Mouse (Mus musculus): ENCODE data around the gene Snrpa. TPM values are rescaled to one million over a fixed set of nuclear protein-coding genes. Genes with fewer than 3 reads are reported as not detected.

The Snrpa gene
- polyA plus RNA-seq, 1 experiment = 467 TPM

- H3K4me3 ChIP-seq (replicated peaks) = no peak overlapping the region
- H3K27me3 ChIP-seq (replicated peaks) = no peaks in the 10 kb centered on the region
- TF ChIP-seq GATA1 (IDR thresholded peaks at IDR 0.05; ENCODE audit: borderline replicate concordance, low read length) (no peak), FLI1 (IDR thresholded peaks at IDR 0.05; ENCODE audit: low read length) (no peak)
- peaks cover 15% of the 10 kb centered on the region for H3K36me3 ChIP-seq (replicated peaks; ENCODE audit: low read length)
- H3K9me3 ChIP-seq = no peaks in the 10 kb centered on the region
- H3K4me1 ChIP-seq = peaks cover 63% of the 10 kb centered on the region
These were observed 34.7 kb upstream of the Snrpa start for GRCm38 (mm10) chr7:27230781-27231180.

GRCm38 (mm10) chr7:27228865-27229264 lies 32.8 kb upstream of the Snrpa start:
- Histone ChIP-seq H3K4me1 (peaks cover 74% of the 10 kb centered on the region), H3K27me3 (replicated peaks) (no peaks in the 10 kb centered on the region), H3K36me3 (replicated peaks; ENCODE audit: low read length) (peaks cover 14% of the 10 kb centered on the region), H3K4me3 (replicated peaks) (peak overlapping the region; percentile 97), H3K9me3 (no peaks in the 10 kb centered on the region)
- TF ChIP-seq FLI1 (IDR thresholded peaks at IDR 0.05; ENCODE audit: low read length) = no peak
- TF ChIP-seq GATA1 (IDR thresholded peaks at IDR 0.05; ENCODE audit: borderline replicate concordance, low read length) = no peak

GRCm38 (mm10) chr7:27228281-27228821 lies 32.3 kb upstream of the Snrpa start, which contains the start of gene Itpkc:
Itpkc (minus strand) TSS chr7:27228661.
- Histone ChIP-seq H3K27me3 (replicated peaks) (no peaks in the 10 kb centered on the region), H3K9me3 (no peaks in the 10 kb centered on the region), H3K4me3 (replicated peaks) (peak within 1 kb of the TSS; percentile 97), H3K4me1 (peaks cover 74% of the 10 kb centered on the region), H3K36me3 (replicated peaks; ENCODE audit: low read length) (peaks cover 17% of the 10 kb centered on the region)
- TF ChIP-seq FLI1 (IDR thresholded peaks at IDR 0.05; ENCODE audit: low read length) = no peak

- peaks cover 76% of the 10 kb centered on the region for H3K4me1 ChIP-seq
These were observed 31.6 kb upstream of the Snrpa start for GRCm38 (mm10) chr7:27227676-27228075.

DNA sequence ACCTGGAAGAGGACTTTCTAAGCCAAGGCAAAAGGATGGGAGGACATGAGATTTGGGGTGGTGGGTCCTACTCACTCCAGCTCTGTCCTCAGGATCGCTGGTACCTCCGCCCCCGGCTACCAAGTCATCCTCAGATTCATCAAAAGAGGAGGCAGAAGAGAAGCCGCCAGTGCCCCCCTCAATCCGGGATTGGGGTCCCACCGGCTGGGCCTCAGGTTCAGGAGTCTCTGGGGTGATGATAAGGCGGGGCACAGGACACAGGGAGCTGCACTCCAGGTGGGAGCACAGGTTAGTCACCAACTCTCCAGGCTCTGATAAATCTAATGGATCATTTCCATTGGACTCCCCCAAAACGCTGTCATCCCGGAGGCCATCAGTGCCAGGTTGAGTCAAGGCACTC lies 31.2 kb upstream of the Snrpa start:
- peaks cover 76% of the 10 kb centered on the region for H3K4me1 ChIP-seq
- H3K36me3 ChIP-seq (replicated peaks; ENCODE audit: low read length) = peaks cover 18% of the 10 kb centered on the region
- no peaks in the 10 kb centered on the region for H3K9me3 ChIP-seq
- peak overlapping the region; percentile 97 for H3K4me3 ChIP-seq (replicated peaks)
- H3K27me3 ChIP-seq (replicated peaks) = no peaks in the 10 kb centered on the region
- TF ChIP-seq GATA1 (IDR thresholded peaks at IDR 0.05; ENCODE audit: borderline replicate concordance, low read length) (no peak), FLI1 (IDR thresholded peaks at IDR 0.05; ENCODE audit: low read length) (no peak)

More at GRCm38 (mm10) chr7:27227676-27228075, 31.6 kb upstream of the Snrpa start:
- H3K36me3 ChIP-seq (replicated peaks; ENCODE audit: low read length) = peaks cover 17% of the 10 kb centered on the region
- H3K9me3 ChIP-seq = no peaks in the 10 kb centered on the region
- no peaks in the 10 kb centered on the region for H3K27me3 ChIP-seq (replicated peaks)
- peak overlapping the region; percentile 97 for H3K4me3 ChIP-seq (replicated peaks)
- TF ChIP-seq GATA1 (IDR thresholded peaks at IDR 0.05; ENCODE audit: borderline replicate concordance, low read length) = no peak

DNA sequence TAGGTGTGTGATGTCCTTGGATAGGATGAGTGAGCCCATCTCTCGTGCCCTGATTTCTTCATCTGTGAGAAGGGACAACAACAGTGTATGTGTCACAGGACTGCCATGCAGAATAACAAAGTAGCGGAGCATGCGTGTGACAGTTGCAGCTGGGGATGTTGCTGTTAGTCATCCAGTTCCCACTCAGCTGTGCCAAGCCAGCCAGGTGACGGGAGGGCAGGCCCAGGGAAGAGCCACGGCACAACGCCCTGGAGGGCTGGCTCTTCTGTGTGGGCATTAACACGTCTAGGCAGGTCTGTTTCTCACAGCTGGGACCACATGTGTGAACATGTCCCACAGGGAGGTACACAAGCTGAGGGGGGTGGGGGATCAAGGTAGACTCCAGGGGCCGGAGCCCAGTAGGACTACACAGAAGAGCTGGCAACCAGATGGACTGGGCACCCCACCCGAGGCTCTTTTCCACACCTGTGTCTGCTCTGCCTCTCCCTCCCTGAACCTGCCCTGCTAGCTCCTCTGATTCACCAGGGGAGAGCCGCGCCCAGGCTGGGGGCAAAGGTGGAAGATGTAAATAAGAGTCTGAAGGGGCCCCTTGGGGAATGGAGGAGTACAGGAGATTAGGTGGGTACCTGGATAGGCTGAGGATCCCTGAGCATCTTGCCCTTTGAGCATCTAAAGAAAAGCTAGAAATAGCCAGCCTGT lies 29.0 kb upstream of the Snrpa start:
- peaks cover 25% of the 10 kb centered on the region for H3K36me3 ChIP-seq (replicated peaks; ENCODE audit: low read length)
- H3K4me3 ChIP-seq (replicated peaks) = peak overlapping the region; percentile 7
- H3K27me3 ChIP-seq (replicated peaks) = no peaks in the 10 kb centered on the region
- no peaks in the 10 kb centered on the region for H3K9me3 ChIP-seq
- TF ChIP-seq GATA1 (IDR thresholded peaks at IDR 0.05; ENCODE audit: borderline replicate concordance, low read length) = no peak
- no peak for TF ChIP-seq FLI1 (IDR thresholded peaks at IDR 0.05; ENCODE audit: low read length)
- H3K4me1 ChIP-seq = peaks cover 71% of the 10 kb centered on the region

- H3K36me3 ChIP-seq (replicated peaks; ENCODE audit: low read length) = peaks cover 43% of the 10 kb centered on the region
- no peaks in the 10 kb centered on the region for H3K27me3 ChIP-seq (replicated peaks)
- peaks cover 60% of the 10 kb centered on the region for H3K4me1 ChIP-seq
- H3K4me3 ChIP-seq (replicated peaks) = no peak overlapping the region
- TF ChIP-seq GATA1 (IDR thresholded peaks at IDR 0.05; ENCODE audit: borderline replicate concordance, low read length) (no peak), FLI1 (IDR thresholded peaks at IDR 0.05; ENCODE audit: low read length) (no peak)
- H3K9me3 ChIP-seq = no peaks in the 10 kb centered on the region
These were observed 26.5 kb upstream of the Snrpa start for GRCm38 (mm10) chr7:27222538-27222937.

- no peaks in the 10 kb centered on the region for H3K9me3 ChIP-seq
- TF ChIP-seq GATA1 (IDR thresholded peaks at IDR 0.05; ENCODE audit: borderline replicate concordance, low read length) (no peak), FLI1 (IDR thresholded peaks at IDR 0.05; ENCODE audit: low read length) (no peak)
- peaks cover 54% of the 10 kb centered on the region for H3K4me1 ChIP-seq
- no peaks in the 10 kb centered on the region for H3K27me3 ChIP-seq (replicated peaks)
- H3K36me3 ChIP-seq (replicated peaks; ENCODE audit: low read length) = peaks cover 48% of the 10 kb centered on the region
- H3K4me3 ChIP-seq (replicated peaks) = no peak overlapping the region
These were observed 25.9 kb upstream of the Snrpa start for GRCm38 (mm10) chr7:27221939-27222338.

DNA sequence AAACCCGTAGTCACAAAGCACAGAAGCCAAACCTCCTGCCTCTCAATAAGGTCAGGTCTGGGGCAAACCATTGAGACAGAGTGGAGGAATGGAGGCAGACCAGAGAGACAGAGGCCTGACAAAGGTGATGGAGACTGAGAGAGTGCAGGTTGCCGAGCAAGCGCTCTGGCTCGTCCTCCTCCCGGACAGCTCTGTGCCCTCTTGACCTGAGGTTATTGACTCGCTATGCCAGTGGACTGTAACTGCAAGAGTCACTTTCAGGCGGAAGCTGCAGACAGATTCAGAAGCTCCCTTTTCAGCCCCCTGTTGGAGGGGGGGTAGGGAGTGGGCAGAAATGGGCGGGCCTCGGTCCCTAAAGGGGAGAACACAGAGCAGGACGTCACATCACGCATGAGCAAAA lies 23.9 kb upstream of the Snrpa start:
- Histone ChIP-seq H3K4me3 (replicated peaks) (no peak overlapping the region), H3K4me1 (peaks cover 34% of the 10 kb centered on the region), H3K36me3 (replicated peaks; ENCODE audit: low read length) (peaks cover 54% of the 10 kb centered on the region), H3K27me3 (replicated peaks) (no peaks in the 10 kb centered on the region), H3K9me3 (no peaks in the 10 kb centered on the region)
- TF ChIP-seq GATA1 (IDR thresholded peaks at IDR 0.05; ENCODE audit: borderline replicate concordance, low read length) (no peak), FLI1 (IDR thresholded peaks at IDR 0.05; ENCODE audit: low read length) (no peak)

DNA sequence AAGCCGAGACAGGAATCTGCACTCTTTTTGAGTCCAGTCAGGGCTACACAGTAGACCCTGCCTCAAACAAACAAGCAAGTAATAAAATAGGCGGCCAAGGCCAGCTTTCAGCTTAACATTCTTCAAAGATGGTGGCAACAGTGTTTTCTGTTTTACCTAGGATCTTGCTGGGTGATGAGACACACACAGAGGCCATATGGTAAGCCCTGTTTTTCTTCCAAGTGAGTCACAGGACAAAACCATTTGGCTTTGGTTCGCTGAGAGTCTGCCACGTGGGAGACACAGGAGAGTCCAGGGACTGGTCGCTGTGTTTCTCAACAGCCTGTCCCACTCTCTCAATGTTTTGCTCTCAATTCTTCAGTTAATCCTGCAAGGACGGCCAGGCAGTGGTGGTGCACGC lies 22.5 kb upstream of the Snrpa start:
- TF ChIP-seq GATA1 (IDR thresholded peaks at IDR 0.05; ENCODE audit: borderline replicate concordance, low read length) (no peak), FLI1 (IDR thresholded peaks at IDR 0.05; ENCODE audit: low read length) (no peak)
- peaks cover 20% of the 10 kb centered on the region for H3K4me1 ChIP-seq
- no peaks in the 10 kb centered on the region for H3K27me3 ChIP-seq (replicated peaks)
- H3K4me3 ChIP-seq (replicated peaks) = no peak overlapping the region
- no peaks in the 10 kb centered on the region for H3K9me3 ChIP-seq
- H3K36me3 ChIP-seq (replicated peaks; ENCODE audit: low read length) = peaks cover 57% of the 10 kb centered on the region
